Mouse (Mus musculus) brain, adult 2 months (tissue): ENCODE data around the gene Mydgf.

Experiments used
- DNase-seq: peaks from one replicate; pipeline ENCODE4 v3.0.0; 2011; ENCODE audit warnings: low read depth, low spot score

Gene Mydgf

GRCm38 (mm10) chr17:56144546-56144945 is 39.2 kb downstream of the Mydgf start:
- DNase-seq = no peak

- peak; percentile 83 for DNase-seq
Measured at GRCm38 (mm10) chr17:56141702-56142605, 41.8 kb downstream of the Mydgf start.

GRCm38 (mm10) chr17:56139858-56140595 is 43.7 kb downstream of the Mydgf start, which contains the start of gene Sema6b:
Gene Sema6b (minus strand): TSS chr17:56140343.
- DNase-seq = peak; percentile 91

DNA sequence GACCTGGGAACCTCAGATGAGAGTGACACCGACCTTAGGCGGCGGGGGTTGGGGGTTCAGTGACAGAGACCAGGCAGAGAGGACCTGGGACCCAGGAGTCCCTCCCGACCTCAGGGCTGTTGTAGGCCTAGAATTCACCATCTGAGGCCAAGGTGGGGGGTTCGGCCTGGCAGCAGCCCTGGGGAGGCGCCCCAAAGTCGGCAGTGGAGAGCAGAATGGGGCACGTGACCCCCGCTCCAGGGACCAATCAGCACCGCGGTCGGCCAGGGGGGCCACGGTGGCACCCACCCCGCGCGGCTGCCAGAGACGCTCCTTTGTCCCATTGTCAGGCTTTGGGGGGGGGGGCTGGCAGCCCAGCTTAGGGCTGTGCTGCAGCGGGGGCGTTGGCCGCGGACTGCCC is 44.4 kb downstream of the Mydgf start:
- peak; percentile 58 for DNase-seq

DNA sequence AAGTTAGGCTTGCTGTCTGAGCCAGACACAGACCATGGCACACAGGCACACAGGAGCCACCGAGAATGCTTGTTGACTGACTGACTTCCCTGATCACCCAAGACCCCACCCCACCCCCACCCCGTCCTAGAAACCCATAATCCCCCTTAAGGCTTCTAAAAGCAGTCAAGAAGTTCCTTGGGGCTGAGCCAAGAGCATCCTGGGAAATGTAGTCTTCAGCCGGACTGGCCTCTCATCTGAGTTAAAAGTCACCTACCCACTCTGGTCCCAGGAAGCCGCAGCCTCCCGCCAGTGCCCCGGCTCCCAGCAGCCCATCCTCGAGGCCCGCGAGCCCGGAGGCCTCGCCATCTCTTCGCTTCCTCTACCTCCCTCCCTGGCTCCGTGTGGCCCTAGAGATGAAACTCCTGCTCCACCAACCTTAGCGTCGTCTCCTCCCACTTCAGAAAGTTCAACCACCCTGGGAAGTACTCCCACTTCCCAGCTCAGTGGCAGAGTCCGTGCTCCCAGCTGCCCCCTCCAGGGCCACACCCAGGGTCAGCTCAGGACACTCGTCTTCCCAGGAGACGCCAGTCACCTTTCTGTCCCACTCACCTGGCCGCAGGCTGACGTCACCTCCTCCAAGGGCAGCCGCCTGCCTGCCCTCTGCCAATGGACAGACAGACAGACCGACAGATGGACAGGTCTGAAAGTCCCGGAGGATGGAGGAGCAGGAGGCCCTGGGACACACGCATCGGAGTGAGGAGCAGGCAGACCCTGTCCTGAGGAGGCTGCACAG is 45.7 kb downstream of the Mydgf start:
- peak; percentile 54 for DNase-seq

DNA sequence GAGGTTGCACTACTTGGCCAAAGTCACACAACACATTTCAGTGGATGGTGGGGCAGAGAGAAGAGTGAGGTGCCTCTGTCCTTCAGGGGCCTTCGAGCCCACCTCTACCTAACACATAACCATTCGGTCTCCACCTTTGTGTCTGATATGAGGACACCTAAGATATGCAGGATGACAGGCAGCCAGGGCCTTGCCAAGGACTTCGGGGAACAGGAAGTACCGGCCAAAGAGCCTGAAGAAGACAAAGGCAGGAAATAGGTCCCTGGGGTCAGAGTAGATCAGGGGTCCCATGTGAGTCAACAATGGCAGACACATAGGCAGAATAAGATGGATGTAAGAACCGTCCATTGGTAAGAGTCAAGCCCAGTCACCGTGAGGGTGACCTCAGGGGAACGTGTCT is 47.2 kb downstream of the Mydgf start:
- no peak for DNase-seq

GRCm38 (mm10) chr17:56134463-56134971 is 49.2 kb downstream of the Mydgf start:
- DNase-seq = peak; percentile 54

DNA sequence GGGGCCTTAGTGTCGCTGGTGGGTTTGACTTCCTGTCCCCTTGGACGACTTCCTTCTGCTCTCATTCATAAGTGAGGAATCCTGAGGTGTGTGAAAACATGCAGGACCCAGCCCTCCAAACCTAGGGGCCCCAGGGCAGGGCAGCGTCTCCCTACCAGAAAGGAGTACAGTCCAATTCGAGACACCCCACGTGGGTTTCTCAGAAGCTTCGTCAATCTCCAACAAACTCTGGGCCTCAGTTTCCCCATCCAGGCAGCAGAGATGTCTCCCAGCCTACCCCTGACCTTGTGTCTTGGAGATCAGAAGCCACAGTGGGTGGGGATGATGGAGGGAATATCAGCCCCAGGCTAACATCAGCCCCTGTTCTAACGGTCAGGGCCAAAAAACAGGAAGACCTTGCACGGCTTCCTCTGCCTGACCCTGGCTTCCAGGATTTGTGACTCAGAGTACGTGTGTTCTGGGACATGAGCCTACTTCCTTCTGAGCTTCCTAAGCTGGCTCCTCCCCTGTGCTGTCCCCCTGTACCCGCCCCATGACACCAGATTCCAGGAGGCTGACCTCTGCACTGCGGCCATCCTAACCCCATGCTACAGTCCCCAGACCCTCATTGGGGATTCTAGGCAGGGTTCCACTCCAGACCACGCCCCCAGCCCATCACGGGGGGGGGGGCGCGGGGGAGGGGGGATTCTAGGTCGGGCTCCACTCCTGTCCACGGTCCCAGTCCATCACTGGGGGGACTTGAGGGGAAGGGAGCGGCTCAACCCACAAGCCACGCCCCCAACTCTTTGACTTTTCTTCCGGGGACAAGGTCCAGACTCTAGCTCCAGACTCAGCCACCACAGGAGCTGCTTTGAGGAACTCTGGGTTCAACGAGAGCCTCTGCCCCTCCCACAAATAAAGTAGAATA is 50.0 kb downstream of the Mydgf start:
- DNase-seq = peak; percentile 48

DNA sequence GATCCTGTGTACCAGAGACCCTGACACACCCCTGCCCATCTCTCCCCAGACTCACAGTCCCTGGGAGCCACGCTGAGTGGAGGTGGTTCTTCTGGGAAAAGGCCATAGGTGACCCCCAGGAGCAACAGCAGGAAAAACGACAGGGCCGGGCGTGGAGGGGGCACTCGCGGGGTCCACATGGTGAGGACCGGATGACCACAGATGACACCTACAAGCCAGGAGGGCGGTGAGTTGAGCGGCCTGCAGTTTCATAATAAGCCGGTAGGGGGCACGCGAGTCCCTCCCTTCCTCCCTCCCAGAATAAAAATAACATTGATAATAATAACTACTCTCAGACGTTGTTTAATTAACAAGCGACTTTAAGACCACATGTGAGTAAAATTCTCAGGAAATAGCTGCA is 51.1 kb downstream of the Mydgf start:
- peak; percentile 53 for DNase-seq

- peak; percentile 73 for DNase-seq
Measured at GRCm38 (mm10) chr17:56131814-56132213, 51.9 kb downstream of the Mydgf start.

DNA sequence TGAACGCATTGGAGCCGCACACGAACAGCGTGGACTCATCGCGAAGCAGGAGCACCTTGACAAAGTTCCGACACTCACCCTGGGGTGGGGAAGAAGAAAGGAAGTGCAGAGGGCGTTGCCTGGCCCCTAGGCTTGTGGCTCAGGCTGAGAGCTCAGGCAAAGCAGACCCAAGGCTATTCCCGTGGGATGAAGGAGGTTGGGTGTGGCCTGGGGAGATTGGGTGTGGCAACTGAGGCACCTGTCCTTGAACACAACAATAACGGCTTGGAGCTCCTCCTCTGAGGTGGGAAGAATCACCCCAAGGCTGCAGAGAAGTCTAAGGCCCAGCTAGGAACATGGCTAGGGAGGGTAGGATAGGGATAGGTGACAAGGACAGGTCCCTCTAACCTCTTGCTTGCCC is 52.6 kb downstream of the Mydgf start:
- no peak for DNase-seq

DNA sequence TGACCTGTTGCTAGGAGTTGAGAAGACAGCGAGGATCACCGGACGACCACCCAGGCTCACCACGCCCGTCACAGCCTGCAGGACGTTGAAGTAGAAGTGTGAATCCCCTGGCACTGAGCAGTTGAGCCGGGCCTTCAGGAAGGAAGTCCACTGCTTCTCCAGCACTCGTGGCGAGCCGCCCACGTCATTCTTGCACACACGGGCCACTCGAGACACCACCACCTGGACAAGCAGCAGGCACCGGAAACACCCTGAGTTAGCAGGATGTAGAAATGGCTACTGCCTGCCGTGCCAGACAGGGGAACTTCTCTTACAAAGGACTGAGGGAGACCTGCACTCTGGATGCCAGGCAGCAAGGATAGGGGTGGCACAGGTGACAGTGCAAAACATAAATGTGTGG is 55.5 kb downstream of the Mydgf start:
- no peak for DNase-seq

GRCm38 (mm10) chr17:56126175-56126574 is 57.5 kb downstream of the Mydgf start:
- DNase-seq = no peak
